Mouse (Mus musculus) urinary bladder, postnatal 10 days (tissue): ENCODE data around the gene Gcnt7.

Source experiments
- DNase-seq: peaks from one replicate; pipeline ENCODE4 v3.0.0; 2022; ENCODE audit warnings: low spot score

Gcnt7 gene

GRCm38 (mm10) chr2:172404239-172404638 lies 54.2 kb downstream of the Gcnt7 start:
- no peak for DNase-seq

- DNase-seq, result no peak
These were observed 57.1 kb downstream of the Gcnt7 start for GRCm38 (mm10) chr2:172401116-172401825.
